Mouse (Mus musculus): Measurements from ENCODE around the gene Tmem183a. TPM values are rescaled to one million over a fixed set of nuclear protein-coding genes. Genes with fewer than 3 reads are reported as not detected.

The Tmem183a gene
- polyA plus RNA-seq, 1 experiment from 2014 or later, result 91.3 TPM

GRCm38 (mm10) chr1:134341641-134342277 is 20.0 kb downstream of the Tmem183a start:
- no peaks in the 10 kb centered on the region for H3K9me3 ChIP-seq (ENCODE audit: control insufficient read depth, low read length)
- WGBS, result 79% methylated on average over 5 of the region's 5 CpGs
- H3K4me1 ChIP-seq (ENCODE audit: control insufficient read depth, insufficient read depth, low read length), result no peaks in the 10 kb centered on the region
- H3K27ac ChIP-seq (ENCODE audit: low read depth, low read length), result no peak overlapping the region
- no peak overlapping the region for H3K9ac ChIP-seq (ENCODE audit: low read depth, low read length)
- H3K36me3 ChIP-seq (ENCODE audit: control insufficient read depth, insufficient read depth, low read length), result peaks cover 10% of the 10 kb centered on the region
- H3K4me3 ChIP-seq (ENCODE audit: low read length), result no peak overlapping the region
- H3K4me2 ChIP-seq (replicated peaks; ENCODE audit: low read depth, low read length), result no peak overlapping the region
- no peaks in the 10 kb centered on the region for H3K27me3 ChIP-seq (ENCODE audit: control insufficient read depth, insufficient read depth, low read length)
- ATAC-seq (ENCODE audit: low FRiP score, low TSS enrichment), result no peak

DNA sequence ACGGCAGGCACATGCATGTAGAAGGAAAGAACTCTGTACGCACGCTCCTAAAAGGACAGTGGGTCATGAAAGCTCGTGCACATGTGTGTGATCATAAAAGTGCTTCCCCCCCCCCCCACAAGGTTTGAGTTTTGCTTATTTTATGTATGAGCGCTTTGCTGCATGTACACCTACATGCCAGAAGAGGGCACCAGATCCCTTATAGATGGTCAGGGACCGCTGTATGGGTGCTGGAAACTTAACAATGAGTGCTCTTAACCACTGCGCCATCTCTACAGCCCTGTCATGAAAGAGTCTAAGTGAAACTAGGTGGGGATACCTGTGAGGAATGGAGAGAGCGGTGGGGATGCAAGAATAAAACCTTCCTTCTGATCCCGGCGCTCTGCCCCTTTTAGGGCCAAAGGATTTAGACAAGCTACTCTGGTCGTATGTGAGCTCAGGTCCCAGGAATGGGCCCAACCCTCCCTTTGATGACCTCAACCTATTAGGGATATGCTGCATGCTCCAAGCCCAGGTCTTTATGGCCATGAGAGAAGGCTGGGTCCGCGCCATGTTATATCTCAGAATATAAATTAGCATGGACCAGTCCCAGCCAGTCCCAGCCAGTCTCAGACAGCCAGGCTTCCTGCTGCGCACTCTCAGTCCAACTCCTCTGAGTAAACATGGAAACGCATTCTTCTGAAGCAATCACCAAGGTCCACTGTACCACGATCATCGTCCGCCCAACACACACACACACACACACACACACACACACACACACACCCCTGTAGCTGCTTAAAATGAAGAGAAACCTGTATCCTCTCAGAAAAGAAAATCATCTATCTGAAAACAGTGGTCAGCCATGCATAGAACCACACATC is 21.8 kb downstream of the Tmem183a start:
- Histone ChIP-seq H3K9ac (ENCODE audit: low read depth, low read length) (no peak overlapping the region), H3K9me3 (ENCODE audit: control insufficient read depth, low read length) (no peaks in the 10 kb centered on the region), H3K4me2 (replicated peaks; ENCODE audit: low read depth, low read length) (no peak overlapping the region), H3K27ac (ENCODE audit: low read depth, low read length) (no peak overlapping the region), H3K27me3 (ENCODE audit: control insufficient read depth, insufficient read depth, low read length) (no peaks in the 10 kb centered on the region), H3K4me3 (ENCODE audit: low read length) (no peak overlapping the region), H3K36me3 (ENCODE audit: control insufficient read depth, insufficient read depth, low read length) (no peaks in the 10 kb centered on the region), H3K4me1 (ENCODE audit: control insufficient read depth, insufficient read depth, low read length) (no peaks in the 10 kb centered on the region)
- WGBS, result 95% methylated on average over 18 of the region's 18 CpGs
- no peak for ATAC-seq (ENCODE audit: low FRiP score, low TSS enrichment)

- H3K9me3 ChIP-seq (ENCODE audit: control insufficient read depth, low read length), result no peaks in the 10 kb centered on the region
- no peak overlapping the region for H3K9ac ChIP-seq (ENCODE audit: low read depth, low read length)
- no peak overlapping the region for H3K4me3 ChIP-seq (ENCODE audit: low read length)
- no peaks in the 10 kb centered on the region for H3K4me1 ChIP-seq (ENCODE audit: control insufficient read depth, insufficient read depth, low read length)
- H3K27ac ChIP-seq (ENCODE audit: low read depth, low read length), result no peak overlapping the region
- 90% methylated on average over 7 of the region's 7 CpGs for WGBS
- H3K36me3 ChIP-seq (ENCODE audit: control insufficient read depth, insufficient read depth, low read length), result no peaks in the 10 kb centered on the region
- no peak for ATAC-seq (ENCODE audit: low FRiP score, low TSS enrichment)
- H3K27me3 ChIP-seq (ENCODE audit: control insufficient read depth, insufficient read depth, low read length), result no peaks in the 10 kb centered on the region
- no peak overlapping the region for H3K4me2 ChIP-seq (replicated peaks; ENCODE audit: low read depth, low read length)
Measured at GRCm38 (mm10) chr1:134339162-134339561, 22.6 kb downstream of the Tmem183a start.

- Histone ChIP-seq H3K9me3 (ENCODE audit: control insufficient read depth, low read length) (no peaks in the 10 kb centered on the region), H3K4me1 (ENCODE audit: control insufficient read depth, insufficient read depth, low read length) (0 out of 2 replicates have a peak, but pooled peaks cover 3% of the 10 kb centered on the region), H3K4me3 (ENCODE audit: low read length) (no peak overlapping the region), H3K4me2 (replicated peaks; ENCODE audit: low read depth, low read length) (no peak overlapping the region), H3K27ac (ENCODE audit: low read depth, low read length) (no peak overlapping the region), H3K9ac (ENCODE audit: low read depth, low read length) (no peak overlapping the region), H3K27me3 (ENCODE audit: control insufficient read depth, insufficient read depth, low read length) (no peaks in the 10 kb centered on the region), H3K36me3 (ENCODE audit: control insufficient read depth, insufficient read depth, low read length) (no peaks in the 10 kb centered on the region)
- 71% methylated on average over 11 of the region's 11 CpGs for WGBS
- ATAC-seq (ENCODE audit: low FRiP score, low TSS enrichment), result no peak
Measured at GRCm38 (mm10) chr1:134336958-134337710, 24.6 kb downstream of the Tmem183a start.

DNA sequence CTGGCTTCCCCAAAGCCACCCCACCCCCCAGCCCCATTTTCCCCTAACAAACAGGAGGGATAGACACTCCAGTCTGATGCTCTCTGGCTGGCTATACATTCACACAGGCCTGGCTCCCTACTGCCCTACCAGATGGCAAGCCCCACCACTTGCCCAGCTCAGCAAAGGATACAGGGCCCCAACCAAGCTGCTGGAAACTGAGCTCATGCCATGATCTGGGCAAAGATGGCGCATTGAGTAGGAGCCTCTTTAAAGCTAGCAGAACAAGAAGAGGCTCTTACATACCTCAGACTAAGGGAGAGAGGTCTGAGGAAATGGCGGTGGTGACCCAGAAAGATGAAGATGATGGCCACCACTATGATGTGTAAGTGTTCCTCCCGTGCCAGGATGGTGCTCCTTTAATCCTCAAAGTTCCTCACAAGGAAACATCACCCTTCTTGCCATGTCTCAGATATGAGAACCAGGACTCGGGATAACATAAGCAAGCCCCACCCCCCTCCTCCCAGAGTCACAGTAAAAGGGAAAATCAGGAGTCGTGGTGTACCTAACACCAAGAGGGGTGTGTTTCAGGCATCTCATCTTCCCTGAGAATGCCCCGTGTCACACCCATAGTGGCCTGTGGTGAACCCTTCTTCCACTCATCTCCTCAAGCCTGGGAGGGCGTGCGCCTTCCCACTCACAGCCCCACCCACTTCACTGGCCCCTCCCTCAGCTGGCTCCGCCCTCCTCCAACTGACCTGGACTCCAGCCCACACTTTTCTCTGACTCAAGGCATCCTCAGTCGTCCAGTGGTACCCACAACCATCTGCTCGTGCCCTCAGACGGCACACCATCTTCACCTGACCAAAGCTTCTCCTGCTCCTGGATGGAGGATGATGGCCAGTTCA is 25.6 kb downstream of the Tmem183a start:
- 0 out of 2 replicates have a peak, but pooled peaks cover 3% of the 10 kb centered on the region for H3K4me1 ChIP-seq (ENCODE audit: control insufficient read depth, insufficient read depth, low read length)
- WGBS, result 86% methylated on average over 12 of the region's 12 CpGs
- no peaks in the 10 kb centered on the region for H3K27me3 ChIP-seq (ENCODE audit: control insufficient read depth, insufficient read depth, low read length)
- H3K9me3 ChIP-seq (ENCODE audit: control insufficient read depth, low read length), result no peaks in the 10 kb centered on the region
- no peak overlapping the region for H3K4me3 ChIP-seq (ENCODE audit: low read length)
- no peak overlapping the region for H3K4me2 ChIP-seq (replicated peaks; ENCODE audit: low read depth, low read length)
- no peak overlapping the region for H3K27ac ChIP-seq (ENCODE audit: low read depth, low read length)
- no peaks in the 10 kb centered on the region for H3K36me3 ChIP-seq (ENCODE audit: control insufficient read depth, insufficient read depth, low read length)
- ATAC-seq (ENCODE audit: low FRiP score, low TSS enrichment), result no peak
- H3K9ac ChIP-seq (ENCODE audit: low read depth, low read length), result no peak overlapping the region

DNA sequence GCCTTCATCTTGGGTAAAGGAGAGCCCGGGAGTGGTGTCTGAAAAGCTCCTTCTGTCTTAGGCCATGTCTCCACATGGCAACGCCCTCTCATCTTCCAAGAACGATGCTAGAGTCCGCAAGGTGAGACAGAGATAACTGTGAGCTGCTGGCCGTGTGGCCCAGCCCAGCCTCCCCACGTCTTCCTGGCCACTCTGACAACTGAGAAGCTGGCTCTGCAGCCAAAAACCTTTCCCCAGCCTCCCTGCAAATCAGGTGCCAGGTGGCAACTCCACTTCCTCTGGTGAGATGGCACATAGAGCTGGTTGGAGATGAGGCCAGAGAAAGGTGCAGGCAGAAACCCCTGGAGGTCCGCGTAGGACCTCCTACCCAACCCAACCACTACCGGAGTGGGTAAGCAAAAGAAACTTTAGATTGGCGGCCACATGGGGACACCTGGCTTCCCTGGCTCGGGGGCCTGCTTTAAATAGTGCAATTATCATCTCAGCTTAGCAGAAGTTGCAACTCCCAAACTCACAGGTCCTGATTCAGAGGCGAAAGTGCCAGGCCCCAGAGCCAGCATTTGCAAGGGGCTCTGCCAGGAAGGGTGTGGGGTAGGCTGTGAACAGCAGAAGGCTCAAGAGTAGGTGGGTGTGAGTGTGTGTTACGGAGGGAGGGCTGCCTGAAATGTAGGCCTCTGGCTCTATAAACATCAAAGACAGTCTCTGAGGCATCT is 26.4 kb downstream of the Tmem183a start:
- Histone ChIP-seq H3K4me2 (replicated peaks; ENCODE audit: low read depth, low read length) (no peak overlapping the region), H3K9me3 (ENCODE audit: control insufficient read depth, low read length) (no peaks in the 10 kb centered on the region), H3K9ac (ENCODE audit: low read depth, low read length) (no peak overlapping the region), H3K36me3 (ENCODE audit: control insufficient read depth, insufficient read depth, low read length) (no peaks in the 10 kb centered on the region), H3K4me1 (ENCODE audit: control insufficient read depth, insufficient read depth, low read length) (0 out of 2 replicates have a peak, but pooled peaks cover 3% of the 10 kb centered on the region), H3K4me3 (ENCODE audit: low read length) (no peak overlapping the region), H3K27me3 (ENCODE audit: control insufficient read depth, insufficient read depth, low read length) (no peaks in the 10 kb centered on the region), H3K27ac (ENCODE audit: low read depth, low read length) (no peak overlapping the region)
- WGBS, result 70% methylated on average over 13 of the region's 13 CpGs
- no peak for ATAC-seq (ENCODE audit: low FRiP score, low TSS enrichment)

- no peaks in the 10 kb centered on the region for H3K27me3 ChIP-seq (ENCODE audit: control insufficient read depth, insufficient read depth, low read length)
- no peak overlapping the region for H3K4me2 ChIP-seq (replicated peaks; ENCODE audit: low read depth, low read length)
- no peak overlapping the region for H3K9ac ChIP-seq (ENCODE audit: low read depth, low read length)
- WGBS, result 70% methylated on average over 7 of the region's 7 CpGs
- H3K36me3 ChIP-seq (ENCODE audit: control insufficient read depth, insufficient read depth, low read length), result no peaks in the 10 kb centered on the region
- no peak for ATAC-seq (ENCODE audit: low FRiP score, low TSS enrichment)
- 0 out of 2 replicates have a peak, but pooled peaks cover 3% of the 10 kb centered on the region for H3K4me1 ChIP-seq (ENCODE audit: control insufficient read depth, insufficient read depth, low read length)
- no peak overlapping the region for H3K27ac ChIP-seq (ENCODE audit: low read depth, low read length)
- H3K9me3 ChIP-seq (ENCODE audit: control insufficient read depth, low read length), result no peaks in the 10 kb centered on the region
- H3K4me3 ChIP-seq (ENCODE audit: low read length), result no peak overlapping the region
Measured at GRCm38 (mm10) chr1:134334111-134334827, 27.5 kb downstream of the Tmem183a start.
